Mouse (Mus musculus) heart, embryonic 12.5 days (tissue): ENCODE data around the gene Kif15. TPM values are rescaled to one million over a fixed set of nuclear protein-coding genes. Genes with fewer than 3 reads are reported as not detected.

ENCODE experiments used
- ATAC-seq: fragments of 200-750 bp; cut with Nextera tagmentation; 2 replicates; pipeline ENCODE4 v1.8.0; 2017; ENCODE audit warnings: moderate TSS enrichment, moderate library complexity; ENCODE audit not compliant: insufficient number of reproducible peaks, low FRiP score
- H3K27ac ChIP-seq: fragments of 300-500 bp; sonication (generic); 2 replicates; pipeline ENCODE4 v1.5.1; 2016; ENCODE audit warnings: mild to moderate bottlenecking, moderate library complexity; ENCODE audit not compliant: poor library complexity, severe bottlenecking
- H3K27me3 ChIP-seq: fragments of 300-500 bp; sonication (generic); replicated peaks from 2 replicates; pipeline ENCODE4 v1.6.1; 2016; ENCODE audit warnings: mild to moderate bottlenecking, moderate library complexity
- H3K36me3 ChIP-seq: fragments of 300-500 bp; sonication (generic); 2 replicates; pipeline ENCODE4 v1.6.1; 2016; ENCODE audit warnings: mild to moderate bottlenecking, moderate library complexity
- H3K4me1 ChIP-seq: fragments of 300-500 bp; sonication (generic); replicated peaks from 2 replicates; pipeline ENCODE4 v1.6.1; 2016; ENCODE audit warnings: mild to moderate bottlenecking
- H3K4me2 ChIP-seq: fragments of 300-500 bp; sonication (generic); 2 replicates; pipeline ENCODE4 v1.6.1; 2016; ENCODE audit warnings: mild to moderate bottlenecking, moderate library complexity
- H3K4me3 ChIP-seq: fragments of 300-500 bp; sonication (generic); 2 replicates; pipeline ENCODE4 v1.5.1; 2016; ENCODE audit warnings: mild to moderate bottlenecking
- H3K9ac ChIP-seq: fragments of 300-500 bp; sonication (generic); 2 replicates; pipeline ENCODE4 v1.6.1; 2016; ENCODE audit warnings: mild to moderate bottlenecking, moderate library complexity
- H3K9me3 ChIP-seq: fragments of 300-500 bp; sonication (generic); replicated peaks from 2 replicates; pipeline ENCODE4 v1.6.1; 2016; ENCODE audit warnings: mild to moderate bottlenecking, moderate library complexity
- WGBS: fragments of 180-500 bp; shearing (Covaris S2); methylation state at CpG from one replicate; pipeline ENCODE4 v1.1.7; 2016; 5-methylcytosine and 5-hydroxymethylcytosine counted together
- polyA plus RNA-seq: library from polyadenylated mRNA; unstranded; fragments of >200 nt; fragmentation: Nextera tagmentation; extraction: Ambion mirVana; gene quantifications from 2 replicates; pipeline ENCODE4 v1.2.1, GENCODE M21; 2016

Gene Kif15
- polyA plus RNA-seq: 27.5 and 32.6 TPM in 2 replicates

- Histone ChIP-seq H3K27me3 (no peaks in the 10 kb centered on the region), H3K9me3 (no peaks in the 10 kb centered on the region), H3K9ac (peak within 1 kb of the TSS; percentile 90), H3K36me3 (peaks cover 10% of the 10 kb centered on the region), H3K4me1 (peaks cover 4% of the 10 kb centered on the region; the same call in 1 of the 2 replicates), H3K27ac (peak within 1 kb of the TSS; percentile 71), H3K4me2 (peak within 1 kb of the TSS; percentile 83), H3K4me3 (peak within 1 kb of the TSS; percentile 96)
- under 1% methylated on average over 64 of the region's 64 CpGs for WGBS
- peak; percentile 97 for ATAC-seq
Measured at GRCm38 (mm10) chr9:122950643-122951475, at the start of gene Kif15, which contains the start of gene 1110059G10Rik. TSS of gene Kif15 (plus strand) at chr9:122951046. TSS of gene 1110059G10Rik (minus strand) at chr9:122951000.

GRCm38 (mm10) chr9:122901047-122901446, 49.8 kb upstream of the Kif15 start:
- WGBS: 76% methylated on average over 2 of the region's 2 CpGs
- Histone ChIP-seq H3K9ac (no peak overlapping the region), H3K27ac (no peak overlapping the region), H3K4me1 (no peaks in the 10 kb centered on the region), H3K27me3 (no peaks in the 10 kb centered on the region), H3K36me3 (peaks cover under 1% of the 10 kb centered on the region; the same call in 1 of the 2 replicates), H3K4me3 (no peak overlapping the region), H3K9me3 (peaks cover under 1% of the 10 kb centered on the region; the same call in 1 of the 2 replicates), H3K4me2 (no peak overlapping the region)
- no peak for ATAC-seq

- Histone ChIP-seq H3K27me3 (no peaks in the 10 kb centered on the region), H3K9ac (peak overlapping the region; percentile 69), H3K27ac (no peak overlapping the region), H3K9me3 (peaks cover 6% of the 10 kb centered on the region), H3K4me1 (no peaks in the 10 kb centered on the region), H3K36me3 (peaks cover 9% of the 10 kb centered on the region), H3K4me3 (peak overlapping the region; percentile 60), H3K4me2 (peak overlapping the region; percentile 77)
- peak; percentile 88 for ATAC-seq
- 15% methylated on average over 32 of the region's 32 CpGs for WGBS
Measured at GRCm38 (mm10) chr9:122902717-122903535, 47.9 kb upstream of the Kif15 start.

- no peak for ATAC-seq
- H3K9me3 ChIP-seq: no peaks in the 10 kb centered on the region
- H3K36me3 ChIP-seq: peaks cover 27% of the 10 kb centered on the region
- peak overlapping the region; percentile 83 for H3K4me3 ChIP-seq
- WGBS: 17% methylated on average over 3 of the region's 3 CpGs
- H3K4me2 ChIP-seq: peak overlapping the region; percentile 68
- no peak overlapping the region for H3K9ac ChIP-seq
- H3K27ac ChIP-seq: no peak overlapping the region
- peaks cover 3% of the 10 kb centered on the region for H3K4me1 ChIP-seq
- H3K27me3 ChIP-seq: peaks cover 2% of the 10 kb centered on the region; the same call in 1 of the 2 replicates
Measured at GRCm38 (mm10) chr9:122922436-122922835, 28.4 kb upstream of the Kif15 start.

GRCm38 (mm10) chr9:122922936-122923381, 27.9 kb upstream of the Kif15 start, which contains the start of gene Zfp105:
TSS of gene Zfp105 (plus strand) at chr9:122923072.
- ATAC-seq: peak; percentile 92
- Histone ChIP-seq H3K4me2 (peak within 1 kb of the TSS; percentile 68), H3K27ac (peak within 1 kb of the TSS; percentile 22), H3K4me1 (peaks cover 3% of the 10 kb centered on the region), H3K27me3 (peaks cover 2% of the 10 kb centered on the region; the same call in 1 of the 2 replicates), H3K9ac (peak within 1 kb of the TSS; percentile 91), H3K9me3 (no peaks in the 10 kb centered on the region), H3K4me3 (peak within 1 kb of the TSS; percentile 83), H3K36me3 (peaks cover 32% of the 10 kb centered on the region)
- under 1% methylated on average over 43 of the region's 43 CpGs for WGBS

- peaks cover 15% of the 10 kb centered on the region for H3K9me3 ChIP-seq
- H3K27me3 ChIP-seq: no peaks in the 10 kb centered on the region
- H3K4me1 ChIP-seq: peaks cover under 1% of the 10 kb centered on the region
- 77% methylated on average over 3 of the region's 3 CpGs for WGBS
- no peak overlapping the region for H3K4me2 ChIP-seq
- ATAC-seq: no peak
- no peak overlapping the region for H3K9ac ChIP-seq
- H3K27ac ChIP-seq: no peak overlapping the region
- no peak overlapping the region for H3K4me3 ChIP-seq
- peaks cover 72% of the 10 kb centered on the region for H3K36me3 ChIP-seq
Measured at GRCm38 (mm10) chr9:122928915-122929314, 21.9 kb upstream of the Kif15 start.

GRCm38 (mm10) chr9:122998406-122999192, 47.8 kb downstream of the Kif15 start:
- H3K36me3 ChIP-seq: peaks cover 72% of the 10 kb centered on the region
- ATAC-seq: no peak
- H3K9me3 ChIP-seq: no peaks in the 10 kb centered on the region
- no peak overlapping the region for H3K4me3 ChIP-seq
- H3K9ac ChIP-seq: no peak overlapping the region
- H3K4me1 ChIP-seq: no peaks in the 10 kb centered on the region
- 91% methylated on average over 10 of the region's 10 CpGs for WGBS
- H3K27ac ChIP-seq: no peak overlapping the region
- H3K4me2 ChIP-seq: no peak overlapping the region
- no peaks in the 10 kb centered on the region for H3K27me3 ChIP-seq

GRCm38 (mm10) chr9:122999193-122999586, 48.3 kb downstream of the Kif15 start:
- Histone ChIP-seq H3K36me3 (peaks cover 75% of the 10 kb centered on the region), H3K27me3 (no peaks in the 10 kb centered on the region), H3K9ac (no peak overlapping the region), H3K4me1 (no peaks in the 10 kb centered on the region), H3K4me3 (no peak overlapping the region), H3K4me2 (no peak overlapping the region), H3K9me3 (no peaks in the 10 kb centered on the region), H3K27ac (no peak overlapping the region)
- 95% methylated on average over 4 of the region's 4 CpGs for WGBS
- ATAC-seq: no peak

GRCm38 (mm10) chr9:123004718-123005117, 53.9 kb downstream of the Kif15 start:
- Histone ChIP-seq H3K4me2 (no peak overlapping the region), H3K36me3 (peaks cover 87% of the 10 kb centered on the region), H3K9me3 (no peaks in the 10 kb centered on the region), H3K4me3 (no peak overlapping the region), H3K27ac (no peak overlapping the region), H3K4me1 (no peaks in the 10 kb centered on the region), H3K9ac (no peak overlapping the region), H3K27me3 (no peaks in the 10 kb centered on the region)
- no peak for ATAC-seq
- WGBS: 100% methylated on average over 2 of the region's 2 CpGs

GRCm38 (mm10) chr9:123006071-123006470, 55.2 kb downstream of the Kif15 start:
- no peaks in the 10 kb centered on the region for H3K27me3 ChIP-seq
- WGBS: 88% methylated on average over 6 of the region's 6 CpGs
- H3K9ac ChIP-seq: no peak overlapping the region
- no peaks in the 10 kb centered on the region for H3K9me3 ChIP-seq
- ATAC-seq: no peak
- no peak overlapping the region for H3K27ac ChIP-seq
- H3K4me2 ChIP-seq: no peak overlapping the region
- no peaks in the 10 kb centered on the region for H3K4me1 ChIP-seq
- no peak overlapping the region for H3K4me3 ChIP-seq
- peaks cover 85% of the 10 kb centered on the region for H3K36me3 ChIP-seq
